Mouse (Mus musculus) thymus, postnatal 0 days (tissue): ENCODE measurements around the gene Tns3. TPM values are rescaled to one million over a fixed set of nuclear protein-coding genes. Genes with fewer than 3 reads are reported as not detected.
"Not testable (repeated sequence)": the region's sequence is repeated elsewhere in the genome, so short reads cannot be mapped to it uniquely, and the experiment has no call there.

ENCODE experiments used
- DNase-seq: peaks from one replicate; pipeline ENCODE4 v3.0.0-alpha.2; 2015; ENCODE audit warnings: low spot score
- polyA plus RNA-seq: library from polyadenylated mRNA; unstranded; fragments of >200 nt; fragmentation: Nextera tagmentation; extraction: Ambion mirVana; gene quantifications from 2 replicates; pipeline ENCODE4 v1.2.1, GENCODE M21; 2015

Gene Tns3
- polyA plus RNA-seq, 1 experiment from 2014 or later, result 6.0 TPM

DNA sequence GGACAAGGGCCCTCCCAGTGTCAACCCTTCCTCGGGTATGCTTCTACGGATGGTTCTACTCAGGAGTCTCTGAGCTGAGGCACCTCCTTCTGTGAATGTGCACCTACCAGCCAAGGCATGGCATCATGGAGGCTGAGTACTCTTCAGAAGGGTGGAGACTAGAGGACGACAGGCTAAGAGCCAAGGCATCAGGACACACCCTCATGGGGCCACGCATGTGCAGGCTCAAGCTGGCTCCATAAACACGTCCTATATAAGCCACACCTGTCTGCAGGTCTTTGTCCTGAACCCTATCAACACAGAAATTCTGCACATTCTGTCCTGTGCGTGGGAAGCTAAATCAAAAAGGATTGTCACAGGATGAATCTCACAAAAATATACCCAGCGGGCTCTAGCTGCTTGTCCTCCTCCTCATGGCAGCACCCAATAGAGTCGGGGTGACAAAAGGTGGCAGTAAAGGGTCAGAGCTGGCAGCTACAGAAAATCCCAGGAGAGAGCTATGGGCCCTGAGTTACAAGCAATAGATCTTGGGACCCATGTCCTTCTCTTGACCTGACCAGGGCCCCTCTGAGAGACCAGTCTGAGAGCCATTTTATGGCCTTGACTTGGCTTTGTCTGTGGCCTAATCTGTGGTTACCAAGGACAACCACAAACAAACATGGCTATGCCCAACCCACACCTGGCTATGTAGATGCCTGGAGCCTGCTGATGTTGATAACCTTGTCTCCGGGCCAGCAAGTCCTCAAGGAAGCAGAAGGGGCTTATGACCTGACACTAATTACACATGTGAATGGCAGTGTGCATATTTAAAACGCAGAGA, 82.0 kb downstream of the Tns3 start:
- no peak for DNase-seq

DNA sequence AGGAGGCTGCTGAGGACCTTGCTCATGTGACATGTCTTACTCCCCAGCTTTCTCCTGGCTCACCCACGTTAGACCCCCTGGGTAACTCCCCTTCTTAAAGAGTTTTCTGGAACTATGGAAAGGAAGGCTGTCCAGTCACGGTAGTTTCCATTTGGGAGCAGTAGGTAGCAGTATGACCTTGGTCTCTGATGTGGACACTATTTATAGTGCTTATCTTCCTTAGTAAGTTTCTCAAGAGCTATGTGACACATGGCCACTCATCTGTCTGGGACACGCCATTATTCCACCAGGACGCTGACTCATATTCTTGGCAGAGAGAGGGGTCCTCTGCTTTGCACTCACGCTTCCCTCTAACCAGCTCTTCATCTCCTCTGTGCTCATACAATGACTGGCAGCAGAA, 84.5 kb downstream of the Tns3 start:
- no peak for DNase-seq

DNA sequence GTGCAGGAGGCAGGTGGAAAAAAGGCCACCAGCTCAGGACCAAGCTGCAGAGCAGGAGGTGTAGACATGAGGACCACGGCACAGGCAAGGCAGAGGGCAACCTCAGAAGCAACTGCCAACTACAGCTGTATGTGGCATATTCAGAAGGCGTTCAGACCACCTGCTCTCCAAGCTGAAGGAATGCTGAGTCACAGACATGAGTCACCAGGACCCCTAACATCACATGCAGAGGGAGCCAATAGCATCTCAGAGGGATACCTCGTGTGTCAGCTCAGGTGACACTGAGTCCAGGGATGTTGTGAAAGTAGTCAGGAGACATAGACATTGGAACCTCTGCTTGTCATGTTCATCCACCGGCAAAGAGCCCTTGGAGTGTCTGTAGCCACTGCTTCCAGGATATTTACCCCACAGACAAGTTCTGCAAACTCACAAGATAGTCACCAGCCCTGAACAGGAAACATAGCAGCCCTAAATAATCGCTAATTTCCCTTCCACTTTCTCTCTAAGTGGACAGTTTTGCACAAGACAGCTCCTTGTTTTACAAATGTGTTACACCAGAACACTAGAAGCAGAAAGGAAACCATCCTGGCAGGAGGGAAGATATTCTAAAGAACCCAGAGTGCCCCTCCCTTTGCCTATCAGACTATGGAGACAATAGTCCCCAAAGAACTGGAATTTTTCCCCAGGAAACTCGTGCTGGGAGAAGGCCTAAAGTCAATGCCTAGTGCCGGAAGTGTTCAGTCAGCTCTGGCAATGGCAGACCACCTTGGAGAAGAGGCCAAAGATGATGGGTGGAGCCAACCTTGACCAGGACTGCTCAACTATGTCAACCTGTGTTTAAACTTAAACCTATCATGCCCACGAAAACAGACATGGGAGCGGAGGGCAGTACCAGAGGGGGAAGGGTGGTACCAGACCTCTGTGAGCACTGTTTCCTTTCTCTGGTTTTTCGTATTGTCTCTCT, 88.8 kb downstream of the Tns3 start:
- DNase-seq, result peak; percentile 62

DNA sequence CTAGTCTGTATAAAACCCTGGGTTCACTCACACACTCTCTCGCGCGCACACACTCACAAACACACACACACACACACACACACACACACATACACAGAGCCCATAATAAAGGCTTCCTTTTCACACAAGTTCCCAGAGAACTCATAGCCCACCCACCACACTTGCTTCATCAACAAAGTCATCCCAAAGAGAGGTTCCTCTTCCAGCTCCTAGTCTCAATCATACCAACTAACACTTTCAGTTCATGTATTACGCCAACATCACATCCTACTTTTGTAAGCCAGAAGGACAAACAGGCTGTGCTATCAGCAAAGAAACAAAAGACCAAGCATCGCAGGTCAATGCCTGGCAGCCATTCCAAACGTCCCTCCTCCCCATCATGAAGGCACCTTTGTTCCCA, 89.8 kb downstream of the Tns3 start:
- DNase-seq, result no peak

DNA sequence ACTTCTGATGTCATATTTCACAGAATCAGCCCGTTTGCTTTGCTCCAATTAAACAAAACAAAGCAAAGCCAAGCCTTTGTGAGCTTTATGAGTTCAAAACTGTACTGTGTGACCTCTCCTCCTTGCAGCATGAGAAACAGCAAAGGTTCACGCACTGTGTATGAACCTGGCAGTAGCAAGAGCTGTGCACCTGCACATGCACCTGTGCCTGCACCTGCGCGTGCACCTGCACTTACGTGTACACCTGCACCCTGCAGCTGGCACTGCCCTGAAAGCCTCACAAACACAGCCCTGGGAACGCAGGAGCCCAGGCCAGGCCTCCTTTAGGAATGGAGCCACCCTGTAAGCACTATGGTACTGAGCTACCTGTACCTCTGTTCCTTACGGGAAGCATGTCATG, 91.6 kb downstream of the Tns3 start:
- DNase-seq, result no peak

DNA sequence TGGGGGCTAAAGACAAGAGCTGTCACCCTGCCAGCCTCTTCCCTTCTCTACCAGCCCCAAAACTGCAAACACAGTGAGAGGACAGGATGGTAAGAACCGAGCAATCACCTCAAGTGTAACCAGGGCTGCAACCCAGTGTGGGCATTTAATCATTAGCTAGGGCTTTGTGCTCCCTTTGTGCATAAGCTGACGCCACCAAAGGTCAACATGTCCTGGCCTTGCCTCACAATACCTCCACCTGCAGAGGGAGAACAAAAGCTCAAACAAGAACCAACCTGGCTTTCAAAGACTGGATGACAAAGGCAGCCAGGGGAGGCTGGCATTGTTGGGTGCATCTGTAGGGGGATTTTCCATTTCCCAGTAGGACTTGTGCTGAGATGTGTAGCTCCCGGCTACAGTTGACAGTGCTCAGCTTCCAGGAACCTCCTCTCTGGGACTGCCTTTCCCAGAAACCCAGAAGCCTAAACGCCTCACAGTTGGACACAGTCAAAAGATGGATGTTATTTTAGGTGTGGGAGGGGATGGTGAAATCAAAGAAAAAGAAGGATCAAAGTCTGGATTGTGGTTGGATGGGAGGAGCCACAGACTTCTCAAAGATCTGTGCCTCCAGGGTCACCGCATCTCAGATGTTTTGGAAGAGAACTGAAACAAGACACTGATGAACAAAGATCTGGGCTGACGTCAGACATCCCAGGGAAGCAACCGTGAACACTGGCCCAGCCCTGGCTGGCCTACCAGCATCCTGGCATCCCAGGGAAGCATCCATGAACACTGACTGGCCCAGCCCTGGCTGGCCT, 94.9 kb downstream of the Tns3 start:
- no peak for DNase-seq

DNA sequence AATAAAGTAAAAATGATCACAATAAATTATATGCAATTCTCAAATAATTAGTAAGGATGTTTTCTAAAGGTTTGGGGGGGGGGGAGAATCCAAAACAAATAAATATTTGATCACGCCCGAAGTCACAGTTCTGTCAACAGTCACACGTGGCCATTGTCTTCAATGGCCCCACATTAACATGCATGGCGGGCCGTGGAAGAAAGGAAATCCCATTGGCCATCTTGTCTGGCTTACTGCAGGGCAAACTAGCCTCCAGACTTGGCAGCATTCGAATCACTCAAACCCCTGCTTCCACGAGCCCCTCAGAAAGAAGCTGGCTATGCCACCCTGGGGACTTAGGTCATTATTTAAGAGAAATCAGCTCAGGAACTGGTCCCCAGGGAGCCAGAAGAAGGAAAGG, 95.5 kb downstream of the Tns3 start:
- DNase-seq, result no peak

DNA sequence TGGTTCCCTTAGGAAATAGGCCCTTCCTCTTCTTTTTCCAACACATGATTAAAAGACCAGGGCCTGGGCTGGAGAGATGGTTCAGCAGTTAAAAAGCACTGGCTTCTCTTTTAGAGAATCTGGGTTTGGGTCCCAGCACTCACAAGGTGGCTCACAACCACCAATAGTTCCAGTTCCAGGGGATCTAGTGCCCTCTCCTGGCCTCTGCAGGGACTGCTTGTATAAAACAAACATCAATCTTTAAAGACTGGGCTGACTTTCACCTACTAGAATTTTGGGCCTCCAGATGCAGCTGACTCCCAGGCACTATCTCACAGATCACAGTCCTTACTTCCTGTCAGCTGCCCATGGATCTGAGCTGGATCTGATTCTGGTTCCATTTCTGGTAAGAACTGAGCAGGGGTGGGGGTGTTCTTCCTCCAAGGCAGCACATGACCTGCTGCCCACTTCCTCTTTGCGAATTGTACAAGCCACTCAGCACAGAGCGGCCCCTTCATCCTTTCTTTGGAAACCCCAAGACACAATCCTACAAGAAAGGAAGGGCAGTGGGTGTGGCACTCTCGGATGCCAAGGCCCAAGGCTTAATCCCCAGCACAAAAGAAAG, 98.0 kb downstream of the Tns3 start:
- DNase-seq, result peak; percentile 44

DNA sequence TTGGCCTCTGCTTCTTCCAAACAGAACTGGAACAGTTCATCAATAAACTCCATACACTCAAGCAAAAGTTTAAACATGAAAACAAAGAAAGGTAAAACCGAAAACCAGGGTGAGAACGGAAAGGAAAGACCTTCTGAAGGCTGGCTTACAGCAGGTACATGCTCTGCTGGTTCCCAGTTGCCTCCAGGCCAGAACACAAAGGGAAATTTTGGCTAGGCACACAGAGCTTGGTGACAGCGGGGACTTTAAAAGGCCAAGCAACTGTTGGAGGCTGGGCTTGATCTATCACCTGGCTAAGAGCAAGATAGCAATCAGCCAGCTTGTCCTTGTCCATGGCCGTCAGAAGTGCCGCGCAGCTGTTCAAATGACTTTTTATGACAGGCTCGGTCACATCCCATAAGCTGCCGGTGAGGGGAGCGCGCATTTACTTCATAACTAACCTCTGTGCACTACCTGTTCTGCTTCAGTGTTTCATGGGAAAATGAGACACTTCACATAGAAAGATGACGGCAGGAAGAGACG, 105.5 kb downstream of the Tns3 start:
- DNase-seq, result peak; percentile 29

DNA sequence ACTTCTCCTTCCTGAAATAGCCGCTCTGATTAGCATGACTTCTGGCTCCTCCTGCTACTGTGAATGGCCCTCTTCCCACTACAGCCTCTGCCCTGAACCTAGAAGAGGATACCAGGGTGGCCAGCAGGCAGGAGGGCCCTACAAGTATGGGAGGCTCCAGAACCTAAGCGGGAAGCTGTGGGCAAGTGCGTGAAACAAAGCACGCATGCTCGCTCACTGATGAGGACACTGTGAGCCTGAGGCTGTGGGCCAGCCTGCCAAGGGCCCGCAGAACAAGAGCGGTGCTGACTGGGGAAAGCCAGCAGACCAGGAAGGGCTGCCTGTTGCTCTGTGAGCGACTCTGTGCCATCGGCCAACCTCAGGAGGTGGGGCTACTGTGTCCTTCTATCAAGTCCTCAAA, 106.1 kb downstream of the Tns3 start:
- no peak for DNase-seq

DNA sequence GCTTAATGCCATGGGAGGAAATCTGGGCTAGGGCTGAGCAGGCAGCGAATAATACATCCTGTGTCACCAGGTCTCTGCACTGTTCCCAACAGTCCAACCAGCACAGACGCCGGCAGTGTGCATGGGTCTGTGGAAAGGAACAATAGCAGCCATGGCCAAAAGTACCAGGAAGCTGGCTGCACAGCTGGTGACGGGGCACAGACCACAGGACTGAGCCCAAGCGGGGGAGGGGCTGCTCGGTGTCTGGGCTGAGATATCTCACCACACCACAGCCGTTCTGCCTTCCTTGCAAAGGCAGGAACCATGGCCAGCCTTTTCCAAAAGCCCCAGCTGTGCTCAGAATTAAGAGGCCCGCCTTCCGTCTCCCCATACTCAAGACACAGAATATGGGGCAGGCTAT, 107.3 kb downstream of the Tns3 start:
- DNase-seq, result peak; percentile 65

DNA sequence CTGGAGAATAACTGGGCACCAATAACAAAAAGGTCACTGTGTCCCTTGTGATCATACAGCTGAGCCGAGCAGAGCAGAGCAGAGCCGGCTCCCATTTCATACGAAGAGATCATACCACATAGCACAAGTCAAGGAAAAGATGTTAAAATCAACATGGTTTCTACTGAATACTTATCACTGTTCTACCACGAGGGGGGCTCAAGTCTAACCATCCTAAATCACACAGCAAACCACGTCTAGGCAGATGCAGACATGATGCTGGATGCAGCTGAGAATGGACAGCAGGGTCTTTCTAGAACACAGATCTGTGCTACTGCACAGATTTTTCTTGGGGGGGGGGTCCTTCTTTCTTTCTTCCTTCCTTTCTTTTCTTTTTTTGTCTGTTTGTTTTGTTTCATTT, 112.6 kb downstream of the Tns3 start:
- DNase-seq, result no peak

DNA sequence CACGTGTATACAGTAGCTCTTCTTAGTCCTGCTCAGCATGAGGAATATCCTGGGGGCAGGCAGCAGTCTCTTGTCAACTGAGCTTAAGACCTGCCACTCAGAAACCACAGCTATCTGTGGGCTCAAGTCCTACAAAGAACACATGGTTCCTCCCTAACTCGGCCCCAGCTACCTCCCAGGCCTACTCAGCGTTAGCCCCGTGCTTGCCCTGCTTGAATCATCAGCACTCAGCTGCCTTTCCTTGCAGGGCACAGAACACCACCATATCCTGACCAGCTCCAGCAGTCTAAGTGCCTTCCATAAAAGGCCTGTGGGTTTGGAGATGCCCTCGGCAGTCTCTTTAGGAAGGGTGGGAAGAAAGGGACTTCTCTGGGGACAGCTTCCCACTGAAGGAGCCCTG, 116.7 kb downstream of the Tns3 start:
- no peak for DNase-seq

DNA sequence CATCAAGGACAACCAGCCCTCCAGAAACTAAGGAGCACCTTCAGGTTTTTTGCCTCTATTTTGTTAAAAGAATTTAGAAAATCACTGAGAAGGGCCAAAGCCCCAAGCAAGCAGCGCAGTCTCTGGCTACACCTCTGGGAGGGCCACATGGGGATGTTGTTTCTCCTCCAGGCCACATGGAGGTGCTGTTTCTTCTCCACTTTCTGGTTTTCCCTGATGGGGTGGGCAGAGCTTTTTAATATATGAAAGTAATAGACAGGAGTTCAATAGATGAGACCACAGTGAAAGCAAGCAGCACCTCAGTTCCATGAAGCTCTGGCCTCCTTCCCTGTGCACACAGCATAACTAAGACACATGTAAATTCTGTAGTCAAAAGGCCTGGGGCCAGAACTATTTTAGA, 118.5 kb downstream of the Tns3 start:
- DNase-seq, result peak; percentile 41

DNA sequence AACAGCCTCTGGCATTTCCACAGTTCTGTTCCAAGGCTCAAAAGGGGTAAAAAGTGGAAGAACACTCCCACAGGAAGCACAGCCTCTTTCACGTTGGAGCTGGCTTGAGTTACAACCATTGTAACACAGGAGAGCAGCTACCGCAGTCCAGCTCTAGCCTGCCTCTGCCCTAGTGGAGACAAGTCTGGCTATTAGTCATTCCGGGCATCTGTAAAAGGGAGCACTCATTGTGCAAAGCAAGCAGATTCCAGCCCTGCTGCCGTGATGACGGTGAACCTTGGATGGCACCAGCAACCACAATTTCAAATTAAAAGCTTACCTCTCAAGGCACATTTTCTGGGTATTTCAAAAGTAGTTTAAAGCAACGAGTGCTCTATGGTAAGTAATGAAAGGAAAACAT, 120.0 kb downstream of the Tns3 start:
- DNase-seq, result no peak

DNA sequence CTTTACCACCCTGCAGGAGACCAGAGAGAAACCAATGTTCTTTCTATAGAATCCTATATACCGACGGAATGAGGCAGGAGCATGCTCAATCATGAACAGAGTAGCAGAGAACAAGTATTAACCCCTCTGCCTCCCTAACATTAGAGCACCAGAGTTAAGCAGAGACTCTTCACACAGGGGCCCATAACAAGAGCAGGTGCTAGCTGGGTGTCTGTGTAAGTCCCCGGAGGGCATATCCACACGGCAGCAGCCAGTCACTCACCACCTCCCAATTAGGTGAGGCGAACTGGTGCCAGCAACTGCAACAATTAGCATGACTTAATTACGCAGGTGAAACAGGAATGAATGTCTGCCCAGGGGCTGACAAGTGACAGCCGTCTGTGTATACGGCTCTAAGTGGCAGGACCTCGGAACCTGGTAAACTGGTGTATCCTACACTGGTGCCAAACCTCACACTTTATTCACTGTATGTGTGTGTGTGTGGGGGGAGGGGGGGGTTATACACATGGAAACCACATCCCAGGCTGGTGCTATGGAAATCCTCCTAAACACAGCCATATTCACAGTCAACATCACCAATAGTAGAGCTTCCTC, 123.0 kb downstream of the Tns3 start:
- no peak for DNase-seq

DNA sequence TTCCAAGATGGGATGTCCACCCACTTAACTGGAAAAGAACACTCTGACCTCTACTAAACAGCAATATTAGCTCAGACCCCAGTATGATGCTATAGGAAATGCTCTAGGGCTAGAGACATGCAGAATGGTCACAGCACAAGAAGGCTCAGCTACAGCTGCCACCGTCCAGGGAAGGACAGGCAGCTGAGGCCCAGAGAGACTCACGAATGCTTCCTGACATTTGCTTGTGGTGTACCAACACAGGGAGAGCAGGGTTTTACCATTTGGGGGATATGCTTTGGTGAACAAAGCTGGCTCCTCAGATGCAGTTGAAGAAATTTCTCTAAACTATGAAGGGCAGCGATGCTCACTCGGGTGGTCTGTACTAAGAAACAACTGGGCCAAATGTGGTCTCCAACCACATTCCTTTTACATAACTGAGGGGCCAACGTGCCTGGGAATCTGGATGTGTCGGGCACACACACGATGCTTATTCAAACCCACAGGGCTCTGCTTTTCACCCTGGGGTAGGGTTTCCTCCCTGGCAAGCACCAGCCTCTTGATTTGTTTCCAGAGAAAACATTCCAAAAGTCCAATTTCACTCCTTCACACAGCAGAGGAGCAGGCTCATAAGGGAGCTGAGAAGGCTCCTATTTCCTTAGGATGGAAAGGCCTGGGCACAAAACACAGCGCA, 124.6 kb downstream of the Tns3 start:
- DNase-seq, result no peak

DNA sequence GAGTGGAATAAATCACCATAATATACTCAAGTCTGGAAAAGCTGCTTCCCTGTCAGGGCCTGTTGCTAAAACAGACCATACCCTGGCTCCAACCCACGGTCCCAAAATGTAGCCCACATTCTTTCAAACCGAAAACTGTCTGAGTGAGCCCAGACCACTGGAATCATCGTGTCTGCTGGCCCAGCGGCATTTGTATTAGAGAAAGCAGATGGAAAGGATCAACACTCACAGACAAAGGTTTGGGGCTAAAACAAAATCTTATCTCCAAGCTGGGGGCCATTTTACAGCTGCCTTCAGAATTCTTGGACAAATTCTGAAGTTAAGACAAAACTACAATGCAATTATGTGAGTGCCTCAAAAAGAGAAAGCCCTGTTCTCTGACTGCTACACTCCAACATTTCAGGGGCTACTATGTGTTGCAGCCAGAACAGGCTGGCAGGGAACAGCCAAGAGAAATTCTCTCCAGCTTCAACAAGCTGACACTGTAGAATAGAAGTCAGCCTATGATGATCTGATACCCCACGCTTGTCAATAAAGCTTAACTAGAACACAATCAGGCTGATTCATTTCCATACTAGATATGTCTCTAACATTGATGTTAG, 127.2 kb downstream of the Tns3 start:
- DNase-seq, result no peak

DNA sequence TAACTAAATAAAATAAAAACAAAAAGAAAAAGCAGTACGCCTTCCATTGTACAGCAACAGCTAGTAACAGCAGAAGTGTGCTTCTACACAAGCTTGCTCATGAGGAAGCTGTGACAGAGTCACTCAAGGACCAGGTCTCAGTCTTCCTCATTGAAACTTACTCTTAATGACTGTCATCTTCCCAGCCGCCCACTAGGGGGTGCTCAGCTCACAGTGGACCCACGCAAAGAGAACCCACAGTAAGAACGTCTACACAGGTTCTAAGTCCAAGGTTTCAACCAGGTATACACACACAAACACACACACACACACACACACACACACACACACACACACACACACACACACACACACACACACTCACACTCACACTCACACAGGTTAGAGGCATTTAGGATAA, 129.4 kb downstream of the Tns3 start:
- DNase-seq, result peak; percentile 74

DNA sequence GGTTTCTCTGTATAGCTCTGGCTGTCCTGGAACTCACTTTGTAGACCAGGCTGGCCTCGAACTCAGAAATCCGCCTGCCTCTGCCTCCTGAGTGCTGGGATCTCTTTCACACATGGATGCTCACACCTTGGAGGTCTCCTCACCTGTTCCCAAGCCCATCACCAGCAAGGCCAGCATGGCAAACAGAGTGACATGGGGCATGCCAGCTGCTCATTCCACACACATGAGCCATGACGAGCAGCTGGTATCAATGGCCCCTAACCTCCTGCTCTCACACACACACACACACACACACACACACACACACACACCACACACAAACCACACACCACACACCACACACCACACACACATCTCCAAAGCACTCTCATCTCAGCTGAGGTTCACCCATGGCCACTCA, 131.6 kb downstream of the Tns3 start:
- DNase-seq, result not testable (repeated sequence)
